Mouse (Mus musculus) spleen, adult 2 months (tissue): ENCODE measurements around the gene Reg4.

Source experiments
- CTCF ChIP-seq: fragments of 200-500 bp; IDR thresholded peaks from 2 replicates; pipeline ENCODE4 v1.5.1; 2011; ENCODE audit warnings: mild to moderate bottlenecking, inconsistent platforms; ENCODE audit not compliant: insufficient read depth, insufficient read length, insufficient replicate concordance; ENCODE audit errors: extremely low read depth
- POLR2A ChIP-seq: fragments of 200-500 bp; IDR thresholded peaks from 2 replicates; pipeline ENCODE4 v1.6.1; 2011; ENCODE audit warnings: low read depth, low read length, inconsistent platforms

- no peak for TF ChIP-seq POLR2A
- no peak for TF ChIP-seq CTCF
These were observed 32.1 kb downstream of the Reg4 start for GRCm38 (mm10) chr3:98254059-98254458.
